ENCODE assay signal across 15 mouse cellular contexts in genomic region chr8:119994556-119994955, GRCm38 (mm10). TPM values are rescaled to one million over a fixed set of nuclear protein-coding genes. Genes with fewer than 3 reads are reported as not detected.
A peak's percentile ranks its signal among the peaks of the same experiment; 100 is the strongest.
DNase-seq lines count a peak whose midpoint lies in the region; ATAC-seq and TF ChIP-seq lines count a peak whose summit lies in the region.
"Had no signal": no experiment of that assay in that cellular context is flagged by ENCODE, and none has a peak within 500 bp of the region (broad histone marks: within the 10 kb centered on the region; RNA-seq: fewer than 3 reads in every experiment).

No protein-coding gene starts in this region.

- no peak overlapping the region for H3K9ac ChIP-seq in lung, embryonic 15.5 days
- no peak overlapping the region for H3K9ac ChIP-seq in intestine, postnatal 0 days (ENCODE audit: low read depth, low read length)
- no peak overlapping the region for H3K9ac ChIP-seq in stomach, embryonic 15.5 days
- H3K9ac ChIP-seq: forebrain, embryonic 13.5 days; liver, embryonic 13.5 days; midbrain, embryonic 15.5 days had no signal

- TF ChIP-seq CTCF in intestine, postnatal 0 days (IDR thresholded peaks at IDR 0.05; ENCODE audit: low read depth), result no peak

- 30% methylated on average over 6 of the region's 6 CpGs for WGBS in lung, embryonic 15.5 days
- 46% methylated on average over 6 of the region's 6 CpGs for WGBS in intestine, postnatal 0 days
- WGBS in stomach, embryonic 15.5 days, result 30% methylated on average over 6 of the region's 6 CpGs

- H3K4me3 ChIP-seq in lung, embryonic 15.5 days, result no peak overlapping the region
- H3K4me3 ChIP-seq in intestine, postnatal 0 days (ENCODE audit: low read depth, low read length), result no peak overlapping the region
- H3K4me3 ChIP-seq in stomach, embryonic 15.5 days (replicated peaks), result peak overlapping the region; percentile 14; the same call in 1 of the 2 replicates
- H3K4me3 ChIP-seq: forebrain, embryonic 13.5 days; liver, embryonic 13.5 days; midbrain, embryonic 15.5 days had no signal

- peaks cover 23% of the 10 kb centered on the region for H3K4me1 ChIP-seq in lung, embryonic 15.5 days
- H3K4me1 ChIP-seq in intestine, postnatal 0 days (replicated peaks; ENCODE audit: control insufficient read depth, insufficient read depth, low read length), result no peaks in the 10 kb centered on the region
- H3K4me1 ChIP-seq in stomach, embryonic 15.5 days, result peaks cover 22% of the 10 kb centered on the region
- H3K4me1 ChIP-seq: liver, embryonic 13.5 days had no signal

- peak; percentile 73 for DNase-seq in adrenal gland, adult 2 months
- no peak for DNase-seq in adrenal gland, postnatal 4 days (ENCODE audit: low spot score in 2 of 2)
- DNase-seq in lung, adult 18-20 months, result no peak
- DNase-seq in layer of hippocampus, postnatal 14 days (ENCODE audit: low spot score in 2 of 2), result no peak
- no peak for DNase-seq in left cerebral cortex, adult 18-20 months (ENCODE audit: low spot score in 2 of 2)
- DNase-seq: cerebellum, adult 9-10 months; heart, postnatal 4 days; liver, embryonic 13.5 days; spleen, adult 18-20 months; thymus, postnatal 4 days had no signal

- H3K27me3 ChIP-seq in lung, embryonic 15.5 days, result peaks cover 43% of the 10 kb centered on the region
- H3K27me3 ChIP-seq in intestine, postnatal 0 days (replicated peaks; ENCODE audit: control insufficient read depth, insufficient read depth, low read length), result peaks cover 16% of the 10 kb centered on the region; the same call in 1 of the 2 replicates
- H3K27me3 ChIP-seq in stomach, embryonic 15.5 days (replicated peaks), result peaks cover 29% of the 10 kb centered on the region

- peak; percentile 41; the same call in 1 of the 2 replicates for ATAC-seq in lung, embryonic 15.5 days (ENCODE audit: borderline replicate concordance, extremely low read depth, low FRiP score, low TSS enrichment)
- ATAC-seq in intestine, postnatal 0 days, result no peak
- no peak for ATAC-seq in stomach, embryonic 15.5 days (ENCODE audit: insufficient read depth, low FRiP score, low read depth)
- ATAC-seq: forebrain, embryonic 13.5 days; midbrain, embryonic 15.5 days had no signal

- no peak overlapping the region for H3K4me2 ChIP-seq in lung, embryonic 15.5 days
- peak overlapping the region; percentile 56 for H3K4me2 ChIP-seq in intestine, postnatal 0 days (replicated peaks; ENCODE audit: low read depth)
- H3K4me2 ChIP-seq in stomach, embryonic 15.5 days, result peak overlapping the region; percentile 49
- H3K4me2 ChIP-seq: forebrain, embryonic 13.5 days; liver, embryonic 13.5 days; midbrain, embryonic 15.5 days had no signal

- no peak overlapping the region for H3K27ac ChIP-seq in lung, embryonic 15.5 days
- H3K27ac ChIP-seq in intestine, postnatal 0 days (ENCODE audit: low read depth, low read length), result no peak overlapping the region
- no peak overlapping the region for H3K27ac ChIP-seq in stomach, embryonic 15.5 days
- H3K27ac ChIP-seq: forebrain, embryonic 13.5 days; liver, embryonic 13.5 days; midbrain, embryonic 15.5 days had no signal

- no peaks in the 10 kb centered on the region for H3K36me3 ChIP-seq in lung, embryonic 15.5 days
- no peaks in the 10 kb centered on the region for H3K36me3 ChIP-seq in intestine, postnatal 0 days (ENCODE audit: control insufficient read depth, insufficient read depth)
- no peaks in the 10 kb centered on the region for H3K36me3 ChIP-seq in stomach, embryonic 15.5 days
- H3K36me3 ChIP-seq: liver, embryonic 13.5 days; midbrain, embryonic 15.5 days had no signal

- H3K9me3 ChIP-seq in lung, embryonic 15.5 days, result no peaks in the 10 kb centered on the region
- no peaks in the 10 kb centered on the region for H3K9me3 ChIP-seq in intestine, postnatal 0 days (ENCODE audit: control insufficient read depth)
- no peaks in the 10 kb centered on the region for H3K9me3 ChIP-seq in stomach, embryonic 15.5 days
- H3K9me3 ChIP-seq: forebrain, embryonic 13.5 days; liver, embryonic 13.5 days; midbrain, embryonic 15.5 days had no signal

RNA-seq across cellular contexts. Expression of gene Crispld2, which starts 2.3 kb away (rescaled TPM):
- total RNA-seq in adrenal gland, adult 2 months (2021), result 10 to 100 TPM; 15.5 to 19.5 TPM
- 17.6 and 20.4 TPM in 2 replicates for polyA plus RNA-seq in adrenal gland, adult 2 months (2012; rRNA removed)
- 10 to 100 TPM in 1 of 2 experiments, 1 to 10 TPM in 1; 9.9 to 11.7 TPM for total RNA-seq in adrenal gland, postnatal 4 days (2021)
- polyA plus RNA-seq in lung, embryonic 15.5 days (2015; fragmentation: Nextera tagmentation; extraction: Ambion mirVana), result 9.2 and 10.0 TPM in 2 replicates
- polyA plus RNA-seq in intestine, postnatal 0 days (2015; fragmentation: Nextera tagmentation; extraction: Ambion mirVana), result 9.1 and 9.2 TPM in 2 replicates
- polyA plus RNA-seq in stomach, embryonic 15.5 days (2015; fragmentation: Nextera tagmentation; extraction: Ambion mirVana), result 33.5 and 34.5 TPM in 2 replicates
- 1 to 10 TPM; 1.6 to 2.1 TPM for total RNA-seq in layer of hippocampus, postnatal 14 days (2021)
- 1 to 10 TPM; 2.1 to 2.7 TPM for total RNA-seq in left cerebral cortex, adult 18-20 months (2021)
